Mouse (Mus musculus): ENCODE data around the gene Crybg3. TPM values are rescaled to one million over a fixed set of nuclear protein-coding genes. Genes with fewer than 3 reads are reported as not detected.

The Crybg3 gene
- polyA plus RNA-seq (2015; fragmentation: Nextera tagmentation; extraction: Ambion mirVana): 12.0 and 13.8 TPM in 2 replicates

DNA sequence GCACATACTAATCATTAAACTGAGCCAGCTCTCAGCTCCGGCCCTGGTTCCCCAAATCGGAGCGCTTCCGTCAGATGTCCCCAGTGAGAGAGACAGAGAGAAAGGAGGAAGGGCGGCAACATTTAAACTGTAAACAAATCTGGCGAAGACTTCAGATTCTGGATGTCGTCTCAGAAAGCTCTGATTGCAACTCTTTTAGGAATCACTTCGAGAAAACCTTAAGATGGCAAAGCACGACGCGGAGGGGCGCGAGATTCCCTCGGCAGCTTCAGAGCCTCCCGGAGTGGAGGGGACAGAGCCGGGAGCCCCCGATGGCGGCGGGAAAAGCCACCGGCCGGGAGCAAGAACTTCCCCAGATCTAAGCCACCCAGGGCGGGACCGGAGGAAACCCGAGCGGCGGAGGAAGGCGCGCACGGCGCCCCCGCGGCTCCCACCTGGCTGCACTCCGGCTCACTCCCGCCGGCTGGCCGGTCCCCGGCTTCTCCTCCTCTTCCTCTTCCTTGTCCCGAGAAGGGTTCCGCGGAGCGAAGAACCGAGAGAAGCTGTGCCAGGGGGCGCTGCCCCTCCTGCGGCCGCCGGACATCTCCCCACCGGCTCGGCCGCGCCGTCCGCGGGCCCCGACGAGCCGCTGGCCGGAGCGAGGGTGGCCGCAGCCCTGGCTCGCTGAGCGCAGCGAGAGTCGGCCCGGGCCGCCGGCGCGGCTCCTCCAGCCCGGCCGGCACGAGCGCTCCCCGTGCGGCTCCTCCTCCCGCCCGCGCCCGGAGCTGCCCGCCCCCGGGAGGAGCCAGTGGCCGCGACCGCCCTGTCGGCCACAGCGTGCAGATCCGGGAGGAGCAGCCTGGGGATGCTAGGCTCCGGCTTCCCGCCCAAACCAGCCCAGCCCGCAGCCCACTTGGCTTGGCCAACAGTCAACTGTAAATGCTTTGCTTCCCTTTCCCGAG is at the start of gene Crybg3:
TSS of gene Crybg3 (minus strand) at position 669 of the 941 bp plus-strand sequence.
- peaks cover 23% of the 10 kb centered on the region for H3K4me1 ChIP-seq
- H3K36me3 ChIP-seq: no peaks in the 10 kb centered on the region
- H3K9me3 ChIP-seq: no peaks in the 10 kb centered on the region
- peak within 1 kb of the TSS; percentile 87 for H3K4me3 ChIP-seq
- H3K27me3 ChIP-seq: no peaks in the 10 kb centered on the region
- ATAC-seq (ENCODE audit: insufficient number of reproducible peaks, low FRiP score, low TSS enrichment, low read depth): peak; percentile 92
- H3K9ac ChIP-seq: peak within 1 kb of the TSS; percentile 82
- peak within 1 kb of the TSS; percentile 92 for H3K27ac ChIP-seq
- under 1% methylated on average over 86 of the region's 90 CpGs for WGBS
- peak within 1 kb of the TSS; percentile 57 for H3K4me2 ChIP-seq

GRCm38 (mm10) chr16:59643766-59644165 is 43.0 kb upstream of the Crybg3 start:
- H3K36me3 ChIP-seq: no peaks in the 10 kb centered on the region

DNA sequence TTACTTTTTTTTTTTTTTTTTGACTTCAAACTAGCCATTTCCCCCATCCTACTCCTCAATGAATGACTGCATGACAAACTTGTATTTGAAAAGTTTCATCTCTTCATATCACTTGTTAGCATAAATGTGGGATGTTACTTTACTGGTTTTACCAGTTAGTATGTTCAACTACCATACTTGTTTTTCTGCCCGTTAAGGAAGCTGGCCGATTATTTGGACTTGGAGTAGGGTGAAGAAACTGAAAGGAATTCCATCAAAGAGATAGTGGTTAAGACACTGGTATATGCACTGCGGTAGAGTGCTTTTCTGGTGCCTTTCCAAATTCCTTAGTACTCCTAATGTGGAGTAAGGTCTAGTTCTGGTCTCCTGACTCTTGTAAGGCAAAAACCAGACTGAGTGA is 39.2 kb upstream of the Crybg3 start:
- H3K9me3 ChIP-seq: no peaks in the 10 kb centered on the region
- H3K4me1 ChIP-seq: no peaks in the 10 kb centered on the region; the same call in 1 of the 2 replicates
- no peak overlapping the region for H3K9ac ChIP-seq
- no peak for ATAC-seq (ENCODE audit: insufficient number of reproducible peaks, low FRiP score, low TSS enrichment, low read depth)
- whole genome bisulfite sequencing: 77% methylated on average over 3 of the region's 3 CpGs
- H3K27me3 ChIP-seq: no peaks in the 10 kb centered on the region
- no peaks in the 10 kb centered on the region for H3K36me3 ChIP-seq
- H3K4me3 ChIP-seq: peak overlapping the region; percentile 73; the same call in 1 of the 2 replicates
- H3K27ac ChIP-seq: no peak overlapping the region
- peak overlapping the region; percentile 74; the same call in 1 of the 2 replicates for H3K4me2 ChIP-seq

More at GRCm38 (mm10) chr16:59643766-59644165, 43.0 kb upstream of the Crybg3 start:
- no peak overlapping the region for H3K9ac ChIP-seq
- H3K4me1 ChIP-seq: no peaks in the 10 kb centered on the region; the same call in 1 of the 2 replicates
- H3K4me3 ChIP-seq: no peak overlapping the region
- H3K27me3 ChIP-seq: no peaks in the 10 kb centered on the region
- H3K4me2 ChIP-seq: no peak overlapping the region
- H3K27ac ChIP-seq: no peak overlapping the region
- ATAC-seq (ENCODE audit: insufficient number of reproducible peaks, low FRiP score, low TSS enrichment, low read depth): no peak
- no peaks in the 10 kb centered on the region for H3K9me3 ChIP-seq
- WGBS: 57% methylated on average over 2 of the region's 2 CpGs

DNA sequence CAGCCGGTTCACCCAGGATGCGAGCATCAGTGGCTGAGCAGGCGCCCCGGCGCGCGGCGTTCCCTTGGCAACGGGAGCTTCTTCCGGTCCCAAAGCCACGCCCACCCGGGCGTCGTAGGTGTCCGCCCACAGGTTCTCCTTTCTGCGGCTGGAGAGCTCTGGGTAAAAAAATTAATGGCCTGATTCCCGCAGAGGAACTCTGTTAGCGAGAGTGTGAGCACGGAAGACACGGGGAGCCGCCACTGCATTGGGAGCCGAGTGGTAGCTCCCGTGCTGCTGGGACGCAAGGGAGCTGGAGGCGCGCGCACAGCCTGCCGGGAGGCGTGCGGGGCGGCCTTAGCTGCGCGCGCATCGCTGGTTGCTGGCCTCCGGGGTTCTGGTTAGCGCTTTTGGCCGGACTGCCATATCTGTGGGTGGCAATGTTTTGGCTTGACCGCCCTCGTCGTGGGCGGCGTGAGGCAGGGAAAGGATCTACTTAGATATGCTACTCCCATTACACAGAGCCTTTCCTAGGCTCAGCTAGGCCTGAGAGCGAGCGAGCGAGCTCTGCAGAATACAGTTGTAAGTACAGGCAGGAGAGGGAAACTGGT is 38.4 kb upstream of the Crybg3 start, which contains the start of gene Arl6:
TSS of gene Arl6 (minus strand) at position 290 of the 590 bp plus-strand sequence.
- Histone ChIP-seq H3K4me2 (peak within 1 kb of the TSS; percentile 74), H3K4me3 (peak within 1 kb of the TSS; percentile 73), H3K27ac (peak within 1 kb of the TSS; percentile 98), H3K9ac (peak within 1 kb of the TSS; percentile 69), H3K9me3 (no peaks in the 10 kb centered on the region), H3K4me1 (no peaks in the 10 kb centered on the region; the same call in 1 of the 2 replicates), H3K27me3 (no peaks in the 10 kb centered on the region), H3K36me3 (no peaks in the 10 kb centered on the region)
- WGBS: under 1% methylated on average over 46 of the region's 46 CpGs
- ATAC-seq (ENCODE audit: insufficient number of reproducible peaks, low FRiP score, low TSS enrichment, low read depth): peak; percentile 95

- Histone ChIP-seq H3K9me3 (no peaks in the 10 kb centered on the region), H3K27ac (no peak overlapping the region), H3K9ac (no peak overlapping the region), H3K27me3 (no peaks in the 10 kb centered on the region), H3K4me1 (no peaks in the 10 kb centered on the region), H3K36me3 (peaks cover 5% of the 10 kb centered on the region), H3K4me2 (no peak overlapping the region), H3K4me3 (no peak overlapping the region)
- no peak for ATAC-seq (ENCODE audit: insufficient number of reproducible peaks, low FRiP score, low TSS enrichment, low read depth)
- 69% methylated on average over 2 of the region's 2 CpGs for WGBS
Observed at GRCm38 (mm10) chr16:59634598-59634997, 33.8 kb upstream of the Crybg3 start.

- H3K4me3 ChIP-seq: no peak overlapping the region
- 96% methylated on average over 2 of the region's 2 CpGs for WGBS
- no peak for ATAC-seq (ENCODE audit: insufficient number of reproducible peaks, low FRiP score, low TSS enrichment, low read depth)
- H3K4me2 ChIP-seq: no peak overlapping the region
- no peaks in the 10 kb centered on the region for H3K27me3 ChIP-seq
- no peak overlapping the region for H3K27ac ChIP-seq
- no peaks in the 10 kb centered on the region for H3K4me1 ChIP-seq
- H3K36me3 ChIP-seq: no peaks in the 10 kb centered on the region
- H3K9me3 ChIP-seq: no peaks in the 10 kb centered on the region
- H3K9ac ChIP-seq: no peak overlapping the region
Observed at GRCm38 (mm10) chr16:59621554-59621953, 20.8 kb upstream of the Crybg3 start.

DNA sequence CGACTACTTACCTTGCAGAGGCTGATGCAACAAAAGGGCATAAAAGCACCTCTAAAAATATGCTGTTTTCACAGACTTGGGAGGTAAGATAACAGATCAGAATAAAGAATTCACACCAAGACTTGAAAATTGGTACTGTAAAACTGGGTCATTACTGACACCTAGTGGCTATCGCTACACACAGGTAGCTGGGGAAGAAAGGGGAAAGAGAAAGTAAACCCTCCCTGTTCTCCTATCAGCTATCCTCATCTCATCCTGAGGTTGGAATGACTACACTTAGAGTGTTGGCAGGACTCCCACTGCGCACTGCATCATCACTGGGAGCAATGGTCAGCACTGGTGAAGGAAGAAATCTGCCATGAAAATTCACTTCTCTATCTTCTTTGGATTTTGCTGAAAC is 16.4 kb upstream of the Crybg3 start:
- H3K4me3 ChIP-seq: no peak overlapping the region
- H3K9me3 ChIP-seq: no peaks in the 10 kb centered on the region
- no peak overlapping the region for H3K4me2 ChIP-seq
- no peaks in the 10 kb centered on the region for H3K36me3 ChIP-seq
- no peak overlapping the region for H3K27ac ChIP-seq
- no peaks in the 10 kb centered on the region for H3K27me3 ChIP-seq
- no peak for ATAC-seq (ENCODE audit: insufficient number of reproducible peaks, low FRiP score, low TSS enrichment, low read depth)
- 29% methylated on average over 3 of the region's 3 CpGs for WGBS
- no peak overlapping the region for H3K9ac ChIP-seq
- H3K4me1 ChIP-seq: no peaks in the 10 kb centered on the region

DNA sequence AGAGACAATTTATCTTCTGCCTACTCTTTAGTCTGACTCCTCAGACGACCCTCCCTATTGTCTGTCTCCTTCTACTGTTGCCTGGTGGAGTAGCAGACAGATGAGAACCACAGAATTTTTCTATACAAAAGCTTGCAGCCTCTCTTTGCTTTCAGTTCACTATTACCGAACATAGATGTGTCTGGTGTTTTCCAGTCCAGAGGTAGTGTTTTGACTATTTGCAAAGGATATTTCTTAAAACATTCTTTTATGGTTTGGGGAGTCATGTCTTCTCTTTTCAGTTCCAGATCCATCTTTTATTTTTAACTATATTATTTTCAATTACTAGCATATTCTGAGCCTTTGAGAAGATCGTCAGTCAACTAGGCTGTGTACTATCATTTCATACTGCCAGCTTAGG is 14.9 kb upstream of the Crybg3 start:
- Histone ChIP-seq H3K4me3 (no peak overlapping the region), H3K9ac (no peak overlapping the region), H3K4me2 (no peak overlapping the region), H3K27me3 (no peaks in the 10 kb centered on the region), H3K36me3 (no peaks in the 10 kb centered on the region), H3K9me3 (no peaks in the 10 kb centered on the region), H3K4me1 (no peaks in the 10 kb centered on the region), H3K27ac (no peak overlapping the region)
- ATAC-seq (ENCODE audit: insufficient number of reproducible peaks, low FRiP score, low TSS enrichment, low read depth): no peak
- 76% methylated on average over 3 of the region's 3 CpGs for WGBS

DNA sequence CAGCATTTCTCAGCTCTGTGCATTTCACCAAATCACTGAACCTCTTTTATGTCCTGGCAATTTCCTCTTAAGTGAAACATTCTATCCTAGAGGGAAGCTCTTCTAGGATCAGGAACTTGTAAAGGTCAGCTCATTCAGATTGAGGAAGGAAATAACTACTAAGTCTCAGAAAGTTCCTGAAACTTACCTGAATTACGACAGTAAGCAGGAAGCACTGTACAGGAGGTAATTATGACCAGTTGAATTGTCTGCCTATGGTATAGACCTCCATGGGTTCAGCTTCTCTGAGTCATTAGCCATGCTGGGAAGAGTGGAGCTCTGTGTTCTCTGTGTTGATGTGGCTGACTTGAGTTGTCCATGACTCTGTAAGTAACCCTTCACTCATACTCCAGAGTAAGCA is 10.0 kb upstream of the Crybg3 start:
- Histone ChIP-seq H3K9ac (no peak overlapping the region), H3K36me3 (no peaks in the 10 kb centered on the region), H3K4me1 (no peaks in the 10 kb centered on the region), H3K9me3 (no peaks in the 10 kb centered on the region), H3K27ac (no peak overlapping the region), H3K4me2 (no peak overlapping the region), H3K27me3 (no peaks in the 10 kb centered on the region), H3K4me3 (no peak overlapping the region)
- 58% methylated on average over 1 of the region's 1 CpGs for WGBS
- ATAC-seq (ENCODE audit: insufficient number of reproducible peaks, low FRiP score, low TSS enrichment, low read depth): no peak

DNA sequence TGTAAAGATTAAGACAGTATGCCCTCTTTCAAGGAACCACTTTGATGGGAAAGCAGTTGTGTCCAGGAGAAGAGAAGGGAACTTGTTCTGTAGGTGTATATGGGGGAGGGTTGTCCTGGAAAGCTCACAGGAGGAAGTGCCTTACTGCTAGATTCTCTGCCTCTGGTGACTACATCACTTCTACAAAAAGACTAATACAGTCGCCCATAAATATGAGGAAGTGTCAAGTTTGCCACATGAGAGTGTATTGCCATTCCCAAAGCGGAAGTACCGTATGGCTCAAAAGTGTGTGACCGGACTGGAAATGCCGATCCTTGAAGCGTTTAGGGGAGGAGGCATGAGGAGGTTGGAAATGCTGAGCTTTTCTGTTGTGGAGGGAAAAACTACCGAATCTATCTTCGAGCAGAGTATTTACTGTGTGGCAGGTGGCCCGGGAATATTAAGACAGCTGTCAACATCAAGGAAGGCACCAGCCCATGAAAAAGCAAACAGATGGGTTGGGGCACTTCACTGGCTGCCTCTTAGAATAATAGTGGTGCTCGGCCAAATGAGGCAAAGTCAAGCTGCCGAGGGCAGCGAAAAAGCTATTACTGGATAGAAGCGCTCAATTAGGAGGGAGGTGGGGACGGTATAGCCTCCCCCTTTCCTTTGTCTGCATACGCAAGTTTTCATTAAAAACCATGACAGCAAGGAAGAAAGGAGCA is 3.5 kb upstream of the Crybg3 start:
- WGBS: 52% methylated on average over 15 of the region's 15 CpGs
- Histone ChIP-seq H3K27me3 (no peaks in the 10 kb centered on the region), H3K9me3 (no peaks in the 10 kb centered on the region), H3K4me3 (no peak overlapping the region), H3K4me1 (peaks cover 8% of the 10 kb centered on the region), H3K4me2 (no peak overlapping the region), H3K36me3 (no peaks in the 10 kb centered on the region), H3K27ac (no peak overlapping the region), H3K9ac (no peak overlapping the region)
- ATAC-seq (ENCODE audit: insufficient number of reproducible peaks, low FRiP score, low TSS enrichment, low read depth): no peak

DNA sequence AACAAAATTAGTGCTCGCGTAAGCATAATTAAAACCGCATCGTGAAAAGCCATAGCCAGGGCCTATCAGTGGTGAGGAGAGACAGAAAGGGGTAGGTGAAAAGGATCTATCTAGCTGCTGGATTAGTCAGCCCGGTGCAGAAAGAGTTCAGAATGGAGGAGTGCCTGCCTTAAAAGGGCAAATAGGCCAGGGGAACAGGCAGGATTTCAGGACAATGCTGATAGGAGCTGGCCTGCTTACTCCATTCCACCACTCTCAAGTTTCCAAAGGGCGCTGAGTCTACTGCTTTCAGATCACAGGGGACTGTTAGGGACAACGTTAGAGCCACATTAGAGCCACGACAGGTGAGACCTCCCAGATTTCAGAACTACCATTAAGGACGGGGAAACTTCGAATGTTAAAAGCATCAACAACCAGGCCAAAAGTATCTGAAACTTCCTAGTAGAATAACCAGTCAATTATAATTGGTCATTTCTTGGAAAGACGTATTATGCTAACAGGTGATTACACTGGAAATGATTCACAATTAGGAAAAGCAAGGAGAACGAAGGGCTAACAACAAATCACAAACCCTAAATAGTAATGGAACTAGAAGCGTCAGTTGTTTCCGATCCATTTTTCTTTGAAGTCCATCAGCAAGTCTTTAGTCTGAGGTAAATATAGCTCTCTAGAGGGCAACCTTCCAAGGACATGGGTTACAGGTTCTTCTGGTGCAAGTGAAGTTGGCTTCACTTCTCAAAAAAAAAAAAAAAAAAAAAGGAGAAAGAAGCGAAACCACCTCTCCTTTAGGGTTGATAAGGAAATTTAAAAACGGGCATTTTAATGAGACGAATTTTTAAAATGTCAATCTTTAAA is 1.1 kb downstream of the Crybg3 start:
- Histone ChIP-seq H3K4me3 (peak overlapping the region; percentile 87), H3K9me3 (no peaks in the 10 kb centered on the region), H3K4me1 (peaks cover 29% of the 10 kb centered on the region), H3K27ac (peak overlapping the region; percentile 92), H3K4me2 (peak overlapping the region; percentile 57), H3K9ac (no peak overlapping the region; the same call in 1 of the 2 replicates), H3K27me3 (no peaks in the 10 kb centered on the region), H3K36me3 (no peaks in the 10 kb centered on the region)
- WGBS: 9% methylated on average over 17 of the region's 17 CpGs
- ATAC-seq (ENCODE audit: insufficient number of reproducible peaks, low FRiP score, low TSS enrichment, low read depth): no peak
